In the genomic region with DNA sequence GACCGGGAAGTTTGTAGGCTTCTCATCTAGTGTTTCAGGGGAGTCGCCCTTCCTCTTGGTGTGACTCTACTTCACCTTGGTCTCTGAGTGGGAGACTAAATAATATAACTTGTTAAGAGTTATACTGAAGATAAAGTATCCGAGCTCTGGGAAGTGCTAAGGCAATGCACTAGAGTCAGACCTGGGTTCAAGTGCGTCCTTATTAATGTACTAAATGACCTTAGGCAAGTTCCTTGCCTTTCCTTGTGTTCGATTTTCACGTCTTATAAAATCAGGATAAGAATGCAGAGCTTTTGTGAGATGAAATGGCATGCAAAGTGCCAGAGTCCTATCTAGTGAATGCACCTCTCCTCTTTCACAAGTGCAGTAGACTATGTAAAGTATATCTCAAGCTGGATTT, we compare ENCODE assay signal across 8 mouse cellular contexts. TPM values are rescaled to one million over a fixed set of nuclear protein-coding genes. Genes with fewer than 3 reads are reported as not detected.
DNase-seq lines count a peak whose midpoint lies in the region; ATAC-seq lines count a peak whose summit lies in the region.

No protein-coding gene starts in this region.

- no peak for DNase-seq in kidney, postnatal 10 days
- no peak for DNase-seq in midbrain, embryonic 14.5 days
- DNase-seq in spleen, adult 18-20 months: no peak
- DNase-seq in adrenal gland, postnatal 25 days: no peak

- H3K27ac ChIP-seq in kidney, embryonic 14.5 days (ENCODE audit: low read depth, low read length): no peak overlapping the region
- no peak overlapping the region for H3K27ac ChIP-seq in embryonic facial prominence, embryonic 12.5 days
- no peak overlapping the region for H3K27ac ChIP-seq in hindbrain, embryonic 16.5 days (ENCODE audit: low read depth, low read length)
- H3K27ac ChIP-seq in midbrain, embryonic 14.5 days (replicated peaks; ENCODE audit: low read depth, low read length): no peak overlapping the region

- peak overlapping the region; percentile 89 for H3K4me2 ChIP-seq in kidney, embryonic 14.5 days (replicated peaks; ENCODE audit: low read depth, low read length)
- peak overlapping the region; percentile 78 for H3K4me2 ChIP-seq in embryonic facial prominence, embryonic 12.5 days (replicated peaks)
- peak overlapping the region; percentile 76 for H3K4me2 ChIP-seq in hindbrain, embryonic 16.5 days (ENCODE audit: low read length)
- peak overlapping the region; percentile 67 for H3K4me2 ChIP-seq in midbrain, embryonic 14.5 days (ENCODE audit: low read length)

- no peaks in the 10 kb centered on the region for H3K27me3 ChIP-seq in kidney, embryonic 14.5 days (ENCODE audit: control insufficient read depth, insufficient read depth, low read length)
- no peaks in the 10 kb centered on the region for H3K27me3 ChIP-seq in embryonic facial prominence, embryonic 12.5 days
- no peaks in the 10 kb centered on the region for H3K27me3 ChIP-seq in hindbrain, embryonic 16.5 days (replicated peaks; ENCODE audit: control insufficient read depth, insufficient read depth, low read length)
- H3K27me3 ChIP-seq in midbrain, embryonic 14.5 days (ENCODE audit: control insufficient read depth, insufficient read depth, low read length): no peaks in the 10 kb centered on the region

- H3K4me3 ChIP-seq in kidney, embryonic 14.5 days (ENCODE audit: low read length): peak overlapping the region; percentile 7; the same call in 1 of the 2 replicates
- peak overlapping the region; percentile 18 for H3K4me3 ChIP-seq in embryonic facial prominence, embryonic 12.5 days
- peak overlapping the region; percentile 28 for H3K4me3 ChIP-seq in hindbrain, embryonic 16.5 days (ENCODE audit: low read length)
- peak overlapping the region; percentile 83 for H3K4me3 ChIP-seq in midbrain, embryonic 14.5 days (replicated peaks; ENCODE audit: low read depth, low read length)

- ATAC-seq in kidney, embryonic 14.5 days (ENCODE audit: low FRiP score, low TSS enrichment): no peak
- no peak for ATAC-seq in embryonic facial prominence, embryonic 12.5 days (ENCODE audit: insufficient number of reproducible peaks, insufficient read depth, low FRiP score, low TSS enrichment)
- no peak for ATAC-seq in hindbrain, embryonic 16.5 days
- ATAC-seq in midbrain, embryonic 14.5 days (ENCODE audit: low FRiP score, low TSS enrichment): no peak
- ATAC-seq in megakaryocyte progenitor cell, adult 5-6 weeks (replicated peaks; ENCODE audit: poor library complexity): no peak

- H3K4me1 ChIP-seq in kidney, embryonic 14.5 days (ENCODE audit: control insufficient read depth, insufficient read depth, low read length): peaks cover 11% of the 10 kb centered on the region; the same call in 1 of the 2 replicates
- H3K4me1 ChIP-seq in embryonic facial prominence, embryonic 12.5 days: peaks cover 22% of the 10 kb centered on the region
- H3K4me1 ChIP-seq in hindbrain, embryonic 16.5 days (ENCODE audit: control insufficient read depth, insufficient read depth, low read depth, low read length): peaks cover 25% of the 10 kb centered on the region
- H3K4me1 ChIP-seq in midbrain, embryonic 14.5 days (ENCODE audit: control insufficient read depth, insufficient read depth, low read length): peaks cover 31% of the 10 kb centered on the region

- H3K9me3 ChIP-seq in kidney, embryonic 14.5 days (ENCODE audit: control insufficient read depth, low read length): no peaks in the 10 kb centered on the region
- H3K9me3 ChIP-seq in embryonic facial prominence, embryonic 12.5 days: no peaks in the 10 kb centered on the region
- H3K9me3 ChIP-seq in hindbrain, embryonic 16.5 days (ENCODE audit: control insufficient read depth, low read length): no peaks in the 10 kb centered on the region
- H3K9me3 ChIP-seq in midbrain, embryonic 14.5 days (ENCODE audit: control insufficient read depth, low read length): no peaks in the 10 kb centered on the region

- WGBS in kidney, embryonic 14.5 days: 64% methylated on average over 6 of the region's 6 CpGs
- 71% methylated on average over 6 of the region's 6 CpGs for WGBS in embryonic facial prominence, embryonic 12.5 days
- WGBS in hindbrain, embryonic 16.5 days: 69% methylated on average over 6 of the region's 6 CpGs
- 73% methylated on average over 6 of the region's 6 CpGs for WGBS in midbrain, embryonic 14.5 days

- H3K9ac ChIP-seq in kidney, embryonic 14.5 days (ENCODE audit: low read depth, low read length): no peak overlapping the region
- no peak overlapping the region for H3K9ac ChIP-seq in embryonic facial prominence, embryonic 12.5 days
- H3K9ac ChIP-seq in hindbrain, embryonic 16.5 days (ENCODE audit: low read depth, low read length): no peak overlapping the region
- peak overlapping the region; percentile 26; the same call in 1 of the 2 replicates for H3K9ac ChIP-seq in midbrain, embryonic 14.5 days (replicated peaks; ENCODE audit: low read length)

- H3K36me3 ChIP-seq in kidney, embryonic 14.5 days (ENCODE audit: control insufficient read depth, insufficient read depth, low read length): no peaks in the 10 kb centered on the region
- no peaks in the 10 kb centered on the region for H3K36me3 ChIP-seq in embryonic facial prominence, embryonic 12.5 days
- H3K36me3 ChIP-seq in hindbrain, embryonic 16.5 days (ENCODE audit: control insufficient read depth, insufficient read depth, low read length): no peaks in the 10 kb centered on the region
- H3K36me3 ChIP-seq in midbrain, embryonic 14.5 days (ENCODE audit: control insufficient read depth, insufficient read depth, low read length): no peaks in the 10 kb centered on the region

RNA-seq across cellular contexts. Expression of a gene that starts 2.8 kb away (rescaled TPM):
- polyA plus RNA-seq in kidney, embryonic 14.5 days (2014; fragmentation: Nextera tagmentation; extraction: Ambion mirVana): 24.0 and 32.1 TPM in 2 replicates
- 38.9 and 42.3 TPM in 2 replicates for polyA plus RNA-seq in embryonic facial prominence, embryonic 12.5 days (2016; fragmentation: Nextera tagmentation; extraction: Ambion mirVana)
- polyA plus RNA-seq in hindbrain, embryonic 16.5 days (2015; fragmentation: Nextera tagmentation; extraction: Ambion mirVana): 41.0 and 41.2 TPM in 2 replicates
- 29.5 and 33.9 TPM in 2 replicates for polyA plus RNA-seq in midbrain, embryonic 14.5 days (2014; fragmentation: Nextera tagmentation; extraction: Ambion mirVana)
- 27.1 and 36.3 TPM in 2 replicates for total RNA-seq in megakaryocyte progenitor cell, adult 5-6 weeks (2015)
- 21.9 and 22.3 TPM in 2 replicates for total RNA-seq in megakaryocyte progenitor cell, adult 5-6 weeks (2017)
- total RNA-seq in adrenal gland, postnatal 25 days (2021): 16.3 and 21.5 TPM in 2 replicates

RNA-seq across cellular contexts. Expression of a gene that starts 2.9 kb away (rescaled TPM):
- polyA plus RNA-seq in kidney, embryonic 14.5 days (2014; fragmentation: Nextera tagmentation; extraction: Ambion mirVana): 21.1 and 24.7 TPM in 2 replicates
- 24.1 and 26.3 TPM in 2 replicates for polyA plus RNA-seq in embryonic facial prominence, embryonic 12.5 days (2016; fragmentation: Nextera tagmentation; extraction: Ambion mirVana)
- 14.3 and 15.7 TPM in 2 replicates for polyA plus RNA-seq in hindbrain, embryonic 16.5 days (2015; fragmentation: Nextera tagmentation; extraction: Ambion mirVana)
- 13.6 and 16.3 TPM in 2 replicates for polyA plus RNA-seq in midbrain, embryonic 14.5 days (2014; fragmentation: Nextera tagmentation; extraction: Ambion mirVana)
- 40.3 and 53.4 TPM in 2 replicates for total RNA-seq in megakaryocyte progenitor cell, adult 5-6 weeks (2015)
- 44.4 and 57.8 TPM in 2 replicates for total RNA-seq in megakaryocyte progenitor cell, adult 5-6 weeks (2017)
- total RNA-seq in adrenal gland, postnatal 25 days (2021): 10.1 and 11.8 TPM in 2 replicates

Comparison
In these comparisons a context has a peak if more than half of its experiments do, and no peak if none do; other contexts are left out.
1. H3K4me3 ChIP-seq: peak in every context shown above with its lines; median percentile 83 in midbrain, embryonic 14.5 days; 28 in hindbrain, embryonic 16.5 days; 18 in embryonic facial prominence, embryonic 12.5 days; 7 in kidney, embryonic 14.5 days.